ENCODE assay signal across 8 mouse cellular contexts in the genomic region with DNA sequence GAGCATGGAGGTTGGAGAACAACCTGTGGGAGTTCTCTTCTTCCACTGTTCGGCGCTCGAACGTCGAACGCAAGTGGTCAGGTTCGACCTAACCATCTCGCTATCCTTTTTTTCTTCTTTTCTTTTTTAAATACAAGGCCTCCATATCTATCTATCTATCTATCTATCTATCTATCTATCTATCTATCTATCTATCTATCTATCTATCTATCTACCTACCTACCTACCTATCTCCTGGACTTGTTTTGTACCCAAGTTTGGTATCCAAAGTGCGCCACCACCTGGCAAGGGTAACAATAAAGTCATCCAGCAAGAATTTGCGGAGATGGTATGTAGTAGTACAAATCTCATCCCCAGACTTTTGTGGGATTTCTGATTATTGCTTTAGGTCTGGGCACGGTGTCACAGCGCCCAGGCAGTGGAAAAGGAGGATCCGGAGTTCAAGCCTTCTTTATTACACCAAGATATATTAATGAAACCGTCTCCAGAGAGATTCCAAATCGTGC. TPM values are rescaled to one million over a fixed set of nuclear protein-coding genes. Genes with fewer than 3 reads are reported as not detected.
A peak's percentile ranks its signal among the peaks of the same experiment; 100 is the strongest.
DNase-seq lines count a peak whose midpoint lies in the region; ATAC-seq and TF ChIP-seq lines count a peak whose summit lies in the region.

Rpl35 (minus strand) TSS at position 51 of the 506 bp plus-strand sequence.

- peak within 1 kb of the TSS; percentile 76 for H3K27ac ChIP-seq in embryonic facial prominence, embryonic 11.5 days (replicated peaks; ENCODE audit: low read depth, low read length)
- H3K27ac ChIP-seq in heart, embryonic 12.5 days (ENCODE audit: poor library complexity, severe bottlenecking), result peak within 1 kb of the TSS; percentile 81
- peak within 1 kb of the TSS; percentile 90 for H3K27ac ChIP-seq in kidney, embryonic 16.5 days (ENCODE audit: low read length)
- H3K27ac ChIP-seq in liver, postnatal 0 days (ENCODE audit: low read depth), result peak within 1 kb of the TSS; percentile 87
- H3K27ac ChIP-seq in neural tube, embryonic 15.5 days (replicated peaks), result peak within 1 kb of the TSS; percentile 88

- TF ChIP-seq CTCF in liver, postnatal 0 days (IDR thresholded peaks at IDR 0.05; ENCODE audit: low read depth), result peak; percentile 62

- ATAC-seq in embryonic facial prominence, embryonic 11.5 days (replicated peaks; ENCODE audit: insufficient number of reproducible peaks, low FRiP score, low TSS enrichment, low read depth), result no peak
- ATAC-seq in heart, embryonic 12.5 days (ENCODE audit: insufficient number of reproducible peaks, low FRiP score), result no peak
- ATAC-seq in kidney, embryonic 16.5 days (ENCODE audit: low FRiP score, low TSS enrichment), result no peak
- ATAC-seq in liver, postnatal 0 days, result no peak
- ATAC-seq in neural tube, embryonic 15.5 days (ENCODE audit: low FRiP score), result no peak

- whole genome bisulfite sequencing in embryonic facial prominence, embryonic 11.5 days, result 15% methylated on average over 15 of the region's 15 CpGs
- 12% methylated on average over 15 of the region's 15 CpGs for WGBS in heart, embryonic 12.5 days
- 8% methylated on average over 15 of the region's 15 CpGs for WGBS in kidney, embryonic 16.5 days
- 10% methylated on average over 15 of the region's 15 CpGs for WGBS in liver, postnatal 0 days (ENCODE audit: insufficient replicate concordance)
- WGBS in neural tube, embryonic 15.5 days, result 12% methylated on average over 15 of the region's 15 CpGs

- TF ChIP-seq EP300 in liver, postnatal 0 days (IDR thresholded peaks at IDR 0.05; ENCODE audit: low read depth), result no peak

- no peaks in the 10 kb centered on the region; the same call in 1 of the 2 replicates for H3K4me1 ChIP-seq in embryonic facial prominence, embryonic 11.5 days (ENCODE audit: control insufficient read depth, insufficient read depth, low read length)
- peaks cover 51% of the 10 kb centered on the region for H3K4me1 ChIP-seq in heart, embryonic 12.5 days (replicated peaks)
- peaks cover 45% of the 10 kb centered on the region for H3K4me1 ChIP-seq in kidney, embryonic 16.5 days (ENCODE audit: insufficient read depth, low read length)
- peaks cover 59% of the 10 kb centered on the region for H3K4me1 ChIP-seq in liver, postnatal 0 days (ENCODE audit: insufficient read depth)
- H3K4me1 ChIP-seq in neural tube, embryonic 15.5 days, result peaks cover 59% of the 10 kb centered on the region

- H3K36me3 ChIP-seq in embryonic facial prominence, embryonic 11.5 days (replicated peaks; ENCODE audit: control insufficient read depth, insufficient read depth, low read depth, low read length), result peaks cover 12% of the 10 kb centered on the region
- peaks cover 32% of the 10 kb centered on the region for H3K36me3 ChIP-seq in heart, embryonic 12.5 days
- H3K36me3 ChIP-seq in kidney, embryonic 16.5 days (ENCODE audit: insufficient read depth, low read length), result peaks cover 29% of the 10 kb centered on the region
- H3K36me3 ChIP-seq in liver, postnatal 0 days (replicated peaks; ENCODE audit: insufficient read depth, low read length), result peaks cover 28% of the 10 kb centered on the region
- peaks cover 29% of the 10 kb centered on the region for H3K36me3 ChIP-seq in neural tube, embryonic 15.5 days

- no peaks in the 10 kb centered on the region for H3K27me3 ChIP-seq in embryonic facial prominence, embryonic 11.5 days (ENCODE audit: control insufficient read depth, insufficient read depth, low read length)
- no peaks in the 10 kb centered on the region for H3K27me3 ChIP-seq in heart, embryonic 12.5 days (replicated peaks)
- no peaks in the 10 kb centered on the region for H3K27me3 ChIP-seq in kidney, embryonic 16.5 days (ENCODE audit: insufficient read depth, low read length)
- H3K27me3 ChIP-seq in liver, postnatal 0 days (ENCODE audit: insufficient read depth, low read length), result no peaks in the 10 kb centered on the region
- no peaks in the 10 kb centered on the region for H3K27me3 ChIP-seq in neural tube, embryonic 15.5 days (replicated peaks)

- no peaks in the 10 kb centered on the region for H3K9me3 ChIP-seq in embryonic facial prominence, embryonic 11.5 days (replicated peaks; ENCODE audit: control insufficient read depth, low read length)
- H3K9me3 ChIP-seq in heart, embryonic 12.5 days (replicated peaks), result no peaks in the 10 kb centered on the region
- no peaks in the 10 kb centered on the region for H3K9me3 ChIP-seq in kidney, embryonic 16.5 days (ENCODE audit: low read length)
- H3K9me3 ChIP-seq in liver, postnatal 0 days (ENCODE audit: low read length), result no peaks in the 10 kb centered on the region
- H3K9me3 ChIP-seq in neural tube, embryonic 15.5 days (replicated peaks), result no peaks in the 10 kb centered on the region

- H3K4me3 ChIP-seq in embryonic facial prominence, embryonic 11.5 days (ENCODE audit: low read depth, low read length), result peak within 1 kb of the TSS; percentile 60
- H3K4me3 ChIP-seq in heart, embryonic 12.5 days, result peak within 1 kb of the TSS; percentile 78
- peak within 1 kb of the TSS; percentile 90 for H3K4me3 ChIP-seq in kidney, embryonic 16.5 days (ENCODE audit: low read length)
- H3K4me3 ChIP-seq in liver, postnatal 0 days (ENCODE audit: low read depth, low read length), result peak within 1 kb of the TSS; percentile 93
- H3K4me3 ChIP-seq in neural tube, embryonic 15.5 days (replicated peaks), result peak within 1 kb of the TSS; percentile 84

- H3K4me2 ChIP-seq in embryonic facial prominence, embryonic 11.5 days (ENCODE audit: low read depth, low read length), result peak within 1 kb of the TSS; percentile 72
- H3K4me2 ChIP-seq in heart, embryonic 12.5 days, result peak within 1 kb of the TSS; percentile 91
- peak within 1 kb of the TSS; percentile 96 for H3K4me2 ChIP-seq in kidney, embryonic 16.5 days (replicated peaks; ENCODE audit: low read depth, low read length)
- peak within 1 kb of the TSS; percentile 92 for H3K4me2 ChIP-seq in liver, postnatal 0 days (ENCODE audit: low read depth, low read length)
- H3K4me2 ChIP-seq in neural tube, embryonic 15.5 days, result peak within 1 kb of the TSS; percentile 83

- peak; percentile 66 for DNase-seq in urinary bladder, postnatal 14 days (ENCODE audit: low spot score)
- no peak for DNase-seq in urinary bladder, postnatal 25 days (ENCODE audit: low spot score)
- DNase-seq in embryonic facial prominence, embryonic 11.5 days (ENCODE audit: low spot score), result peak; percentile 64
- peak; percentile 75 for DNase-seq in liver, postnatal 0 days
- DNase-seq in cerebellum, postnatal 36 days, result no peak

- H3K9ac ChIP-seq in embryonic facial prominence, embryonic 11.5 days (replicated peaks; ENCODE audit: low read length), result peak within 1 kb of the TSS; percentile 87
- peak within 1 kb of the TSS; percentile 94 for H3K9ac ChIP-seq in heart, embryonic 12.5 days
- H3K9ac ChIP-seq in kidney, embryonic 16.5 days (replicated peaks; ENCODE audit: low read length), result peak within 1 kb of the TSS; percentile 93
- peak within 1 kb of the TSS; percentile 89 for H3K9ac ChIP-seq in liver, postnatal 0 days (replicated peaks)
- peak within 1 kb of the TSS; percentile 88 for H3K9ac ChIP-seq in neural tube, embryonic 15.5 days (replicated peaks)

RNA-seq across cellular contexts. Expression of gene Rpl35, which starts in this region (rescaled TPM):
- 1,128 and 1,148 TPM in 2 replicates for polyA plus RNA-seq in embryonic facial prominence, embryonic 11.5 days (2014; fragmentation: Nextera tagmentation; extraction: Ambion mirVana)
- polyA plus RNA-seq in heart, embryonic 12.5 days (2016; fragmentation: Nextera tagmentation; extraction: Ambion mirVana), result 733 and 779 TPM in 2 replicates
- polyA plus RNA-seq in kidney, embryonic 16.5 days (2015; fragmentation: Nextera tagmentation; extraction: Ambion mirVana), result 768 and 780 TPM in 2 replicates
- 574 and 582 TPM in 2 replicates for polyA plus RNA-seq in liver, postnatal 0 days (2015; fragmentation: Nextera tagmentation; extraction: Ambion mirVana)
- polyA plus RNA-seq in neural tube, embryonic 15.5 days (2015; fragmentation: Nextera tagmentation; extraction: Ambion mirVana), result 636 TPM in 2 replicates

Comparison
In these comparisons a context has a peak if more than half of its experiments do, and no peak if none do; other contexts are left out.
1. DNase-seq: peak in urinary bladder, postnatal 14 days (single experiment), embryonic facial prominence, embryonic 11.5 days (single experiment) and liver, postnatal 0 days (single experiment); none in urinary bladder, postnatal 25 days (single experiment) and cerebellum, postnatal 36 days (0 of 2).
2. Peak in every context shown above with its lines, with median percentiles within 50 percentile points of each other: H3K27ac ChIP-seq, H3K4me2 ChIP-seq, H3K4me3 ChIP-seq and H3K9ac ChIP-seq.